Mouse (Mus musculus): Measurements from ENCODE around the gene Llph.

Gene Llph

GRCm38 (mm10) chr10:120219578-120220359 is 7.1 kb upstream of the Llph start:
- DNase-seq: no peak

GRCm38 (mm10) chr10:120220776-120221175 is 6.1 kb upstream of the Llph start:
- no peak for DNase-seq

GRCm38 (mm10) chr10:120231718-120232117 is 4.8 kb downstream of the Llph start:
- peak; percentile 77 for DNase-seq

- peak; percentile 77 for DNase-seq
Observed at GRCm38 (mm10) chr10:120233655-120234367, 6.9 kb downstream of the Llph start.

GRCm38 (mm10) chr10:120236855-120237254 is 10.0 kb downstream of the Llph start:
- no peak for DNase-seq

GRCm38 (mm10) chr10:120238241-120238640 is 11.4 kb downstream of the Llph start:
- no peak for DNase-seq

GRCm38 (mm10) chr10:120239476-120239875 is 12.6 kb downstream of the Llph start:
- DNase-seq: no peak

GRCm38 (mm10) chr10:120242421-120242820 is 15.6 kb downstream of the Llph start:
- DNase-seq: peak; percentile 45

- no peak for DNase-seq
Observed at GRCm38 (mm10) chr10:120245681-120246080, 18.8 kb downstream of the Llph start.

- DNase-seq: peak; percentile 88
Observed at GRCm38 (mm10) chr10:120246994-120247750, 20.3 kb downstream of the Llph start.

GRCm38 (mm10) chr10:120250911-120251683 is 24.2 kb downstream of the Llph start:
- DNase-seq: no peak

GRCm38 (mm10) chr10:120251791-120252190 is 24.9 kb downstream of the Llph start:
- peak; percentile 46 for DNase-seq

GRCm38 (mm10) chr10:120252800-120253199 is 25.9 kb downstream of the Llph start:
- peak; percentile 52 for DNase-seq

GRCm38 (mm10) chr10:120257231-120257630 is 30.4 kb downstream of the Llph start:
- DNase-seq: peak; percentile 89

GRCm38 (mm10) chr10:120267790-120268189 is 40.9 kb downstream of the Llph start:
- no peak for DNase-seq

- DNase-seq: no peak
Observed at GRCm38 (mm10) chr10:120269946-120270345, 43.1 kb downstream of the Llph start.

GRCm38 (mm10) chr10:120270777-120271176 is 43.9 kb downstream of the Llph start:
- no peak for DNase-seq

- DNase-seq: no peak
Observed at GRCm38 (mm10) chr10:120271318-120271717, 44.4 kb downstream of the Llph start.

GRCm38 (mm10) chr10:120271879-120272269 is 45.0 kb downstream of the Llph start:
- DNase-seq: no peak

- DNase-seq: peak; percentile 79
Observed at GRCm38 (mm10) chr10:120272270-120272883, 45.5 kb downstream of the Llph start.

GRCm38 (mm10) chr10:120273335-120273734 is 46.5 kb downstream of the Llph start:
- no peak for DNase-seq

GRCm38 (mm10) chr10:120279482-120280128 is 52.7 kb downstream of the Llph start:
- no peak for DNase-seq

All from embryo, embryonic 11 days (tissue).